23 mouse cellular contexts compared by ENCODE assay signal in the genomic region with DNA sequence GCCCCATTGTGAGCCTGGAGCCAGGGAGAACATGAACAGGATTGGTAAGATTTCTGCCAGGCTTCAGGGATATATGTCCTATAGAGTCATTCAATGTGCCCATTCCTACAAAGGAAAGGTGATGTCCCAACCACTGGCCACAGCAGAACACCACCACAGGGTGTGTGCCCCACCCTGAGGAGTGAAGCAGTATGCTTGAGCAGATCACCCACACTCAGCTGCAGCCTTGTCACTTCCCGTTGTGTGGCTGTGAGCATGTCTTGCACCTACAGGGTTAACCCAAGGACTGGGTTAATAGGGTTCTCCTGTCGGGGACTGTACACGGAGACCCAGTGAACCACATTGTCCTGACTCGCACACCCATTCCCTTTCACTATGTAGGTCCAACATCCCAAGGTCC.
"Had no signal": no experiment of that assay in that cellular context is flagged by ENCODE, and none has a peak within 500 bp of the region (broad histone marks: within the 10 kb centered on the region; RNA-seq: fewer than 3 reads in every experiment).

No protein-coding gene starts in this region.

- H3K9me3 ChIP-seq: heart, embryonic 10.5 days; heart, embryonic 12.5 days; hindbrain, embryonic 10.5 days; hindbrain, embryonic 12.5 days; hindbrain, embryonic 15.5 days; kidney, embryonic 15.5 days; limb, embryonic 13.5 days; limb, embryonic 15.5 days had no signal

- H3K4me2 ChIP-seq: heart, embryonic 12.5 days; hindbrain, embryonic 12.5 days; hindbrain, embryonic 15.5 days; kidney, embryonic 15.5 days; limb, embryonic 13.5 days; limb, embryonic 15.5 days had no signal

- H3K4me1 ChIP-seq: limb, embryonic 15.5 days had no signal

- H3K36me3 ChIP-seq: heart, embryonic 10.5 days; heart, embryonic 12.5 days; hindbrain, embryonic 10.5 days; hindbrain, embryonic 12.5 days; hindbrain, embryonic 15.5 days; kidney, embryonic 15.5 days; limb, embryonic 13.5 days; limb, embryonic 15.5 days had no signal

- H3K9ac ChIP-seq: heart, embryonic 12.5 days; hindbrain, embryonic 12.5 days; hindbrain, embryonic 15.5 days; kidney, embryonic 15.5 days; limb, embryonic 13.5 days; limb, embryonic 15.5 days had no signal

- DNase-seq: gastrocnemius, postnatal 14 days; gastrocnemius, postnatal 36 days; heart, adult 18-20 months; heart, postnatal 10 days; heart, postnatal 4 days; kidney, adult 11 months; kidney, adult 2 months; kidney, adult 9 months; kidney, postnatal 14 days; kidney, postnatal 36 days; layer of hippocampus, adult 9-11 months; layer of hippocampus, postnatal 36 days; left cerebral cortex, postnatal 4 days had no signal

- H3K27ac ChIP-seq: heart, embryonic 10.5 days; hindbrain, embryonic 12.5 days; hindbrain, embryonic 15.5 days; hindbrain, postnatal 0 days; kidney, embryonic 15.5 days; kidney, postnatal 0 days; limb, embryonic 13.5 days; limb, embryonic 15.5 days had no signal

- H3K4me3 ChIP-seq: heart, embryonic 10.5 days; heart, embryonic 12.5 days; hindbrain, embryonic 10.5 days; hindbrain, embryonic 12.5 days; hindbrain, embryonic 15.5 days; kidney, embryonic 15.5 days; limb, embryonic 13.5 days; limb, embryonic 15.5 days had no signal

- H3K27me3 ChIP-seq: hindbrain, embryonic 12.5 days; hindbrain, embryonic 15.5 days had no signal

- ATAC-seq: hindbrain, postnatal 0 days had no signal
